Mouse (Mus musculus) heart, postnatal 36 days (tissue): ENCODE results near the gene Phlda2. TPM values are rescaled to one million over a fixed set of nuclear protein-coding genes. Genes with fewer than 3 reads are reported as not detected.
"Not testable (repeated sequence)": the region's sequence is repeated elsewhere in the genome, so short reads cannot be mapped to it uniquely, and the experiment has no call there.

Experiments
- DNase-seq, 2 experiments: peaks; one replicate each; pipeline ENCODE4 v3.0.0; 2021 to 2022
- intact Hi-C: fragments of 180-260 bp; cut with DNase I; formaldehyde crosslinking; loops from one replicate; pipeline ENCODE4 v1.15.1; 2025
- total RNA-seq, 2 experiments: library from RNA; stranded (reverse); gene quantifications; 2 replicates each; pipeline ENCODE4 v1.2.3; 2021

Phlda2 gene
- not detected for total RNA-seq

DNA sequence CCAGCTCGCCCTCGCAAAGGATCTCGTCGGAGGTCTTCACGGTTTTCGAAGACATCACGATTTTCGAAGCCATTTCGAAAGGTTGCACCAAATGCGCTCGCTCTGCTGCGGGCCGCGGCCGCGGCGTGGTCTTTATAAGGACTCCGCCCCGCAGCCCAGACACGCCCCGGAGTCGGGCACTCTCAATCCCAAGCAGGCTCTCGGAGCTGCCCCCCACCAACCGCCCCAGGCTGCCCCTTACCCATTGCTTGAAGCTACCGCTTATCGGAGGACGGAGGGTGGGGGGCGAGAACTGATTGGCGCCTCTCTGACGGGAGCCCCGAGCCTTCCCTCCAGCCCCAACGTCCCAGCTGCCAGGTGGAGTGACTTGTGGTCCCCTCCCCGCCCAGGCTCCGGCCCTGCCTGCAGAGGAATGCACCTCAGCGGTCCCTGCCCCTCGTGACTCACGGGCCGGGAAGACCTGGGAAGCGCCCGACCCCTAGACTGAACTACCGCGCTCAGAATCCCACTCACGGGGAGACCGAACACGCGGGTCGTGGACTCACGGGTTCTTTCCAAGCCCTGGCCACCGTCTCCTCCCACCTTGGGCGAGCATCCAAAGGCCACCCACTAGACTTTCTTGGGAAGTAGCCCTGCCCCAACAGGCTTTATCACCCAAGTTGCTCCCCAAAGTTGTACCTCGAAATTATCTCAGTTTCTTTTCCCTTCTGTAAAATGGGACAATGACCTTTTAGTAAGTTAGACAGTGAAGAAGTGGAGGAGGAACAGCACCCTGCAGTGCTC, at the start of gene Phlda2:
Gene Phlda2 (minus strand): TSS at position 733 of the 783 bp plus-strand sequence.
- intact Hi-C loops = no loop called here
- DNase-seq = peak in 1 of 2 experiments; percentile 22

DNA sequence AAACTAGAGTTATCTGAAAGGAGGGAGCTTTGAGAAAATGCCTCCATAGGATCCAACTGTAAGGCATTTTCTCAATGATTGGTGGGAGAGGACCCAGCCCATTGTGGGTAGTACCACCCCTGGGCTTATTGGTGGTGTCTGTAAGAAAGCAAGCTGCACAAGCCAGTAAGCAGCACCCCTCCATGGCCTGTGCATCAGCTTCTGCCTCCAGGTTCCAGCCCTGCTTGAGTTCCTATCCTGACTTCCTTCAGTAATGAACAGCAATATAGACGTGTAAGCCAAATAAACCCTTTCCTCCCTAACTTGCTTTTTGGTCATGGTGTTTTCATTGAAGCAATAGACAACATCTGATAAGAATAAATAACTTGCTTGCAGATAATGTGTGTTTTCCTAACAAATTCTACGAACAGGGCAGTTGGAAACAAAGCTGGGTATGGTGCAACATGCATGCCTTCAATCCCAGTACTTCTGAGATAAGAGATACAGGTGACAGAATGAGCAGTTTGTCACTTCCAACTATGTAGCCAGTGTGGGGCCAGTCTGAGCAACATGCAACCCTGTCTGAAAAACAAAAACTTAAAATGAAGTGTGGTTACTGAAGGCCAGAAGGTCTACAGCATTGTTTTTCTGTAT, 46.8 kb upstream of the Phlda2 start:
- no peak for DNase-seq
- intact Hi-C loops = no loop called here

DNA sequence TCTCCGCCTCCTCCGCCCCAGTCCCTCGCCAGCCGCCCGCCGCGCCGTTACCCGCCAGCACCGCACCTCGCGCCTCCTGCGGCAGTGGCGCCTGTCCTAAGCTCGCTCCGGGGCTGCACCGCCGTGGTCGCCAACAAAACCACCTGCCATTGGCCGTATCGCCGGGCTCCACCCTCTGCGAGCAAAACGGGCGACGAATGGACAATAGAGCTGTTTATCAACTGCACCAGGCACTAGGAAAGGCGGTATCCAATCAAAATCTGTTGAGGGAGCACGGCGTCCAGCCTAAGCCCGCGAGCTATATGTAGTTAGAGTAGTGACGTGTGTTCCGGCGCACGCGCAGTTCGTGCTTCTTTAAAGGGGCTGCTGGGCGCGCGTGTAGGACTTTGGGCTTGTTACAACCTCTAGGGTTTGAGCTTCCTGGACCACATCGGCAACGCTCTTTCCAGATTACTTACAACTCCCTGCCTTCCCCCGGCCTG, 46.1 kb upstream of the Phlda2 start, which contains the start of gene Nap1l4:
Gene Nap1l4 (minus strand): TSS at position 131 of the 482 bp plus-strand sequence.
- intact Hi-C loops = no loop called here
- peak; percentile 100 for DNase-seq

DNA sequence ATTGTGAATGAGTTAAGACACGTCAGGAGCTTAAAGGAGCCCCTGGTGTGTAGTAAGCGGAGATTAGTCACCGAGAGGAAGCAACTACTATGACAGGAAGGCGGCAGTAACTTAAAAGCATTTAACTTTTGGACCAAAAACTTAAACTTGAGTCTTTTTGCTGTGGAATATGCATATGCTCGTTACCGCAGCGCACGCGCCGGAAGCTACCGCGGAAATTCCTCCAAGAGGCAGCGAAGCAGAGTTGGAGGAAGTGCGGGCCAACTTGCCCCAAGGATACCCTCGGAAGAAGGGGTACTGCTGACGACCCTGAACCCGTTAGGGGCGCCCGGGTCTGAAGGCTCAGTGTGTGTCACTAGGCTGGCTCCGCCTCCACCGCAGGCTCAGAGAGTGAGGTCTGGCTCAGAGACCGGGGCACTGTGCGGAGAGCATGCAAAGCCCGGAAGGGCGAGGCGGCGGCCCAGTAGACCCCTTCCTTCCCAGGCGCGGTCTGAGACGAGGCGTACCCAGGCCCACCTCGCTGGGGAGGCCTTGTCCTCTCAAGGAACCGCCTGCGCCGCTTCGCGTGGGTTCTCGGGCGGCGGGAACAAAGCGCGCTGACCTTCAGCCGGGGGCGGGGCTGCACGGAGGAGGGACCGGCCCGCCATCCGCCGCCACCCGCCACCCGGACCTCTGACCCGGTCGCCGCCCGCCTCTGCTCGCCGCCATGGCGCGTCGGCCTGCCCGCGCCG, 45.4 kb upstream of the Phlda2 start:
- intact Hi-C loops = no loop called here
- no peak for DNase-seq

DNA sequence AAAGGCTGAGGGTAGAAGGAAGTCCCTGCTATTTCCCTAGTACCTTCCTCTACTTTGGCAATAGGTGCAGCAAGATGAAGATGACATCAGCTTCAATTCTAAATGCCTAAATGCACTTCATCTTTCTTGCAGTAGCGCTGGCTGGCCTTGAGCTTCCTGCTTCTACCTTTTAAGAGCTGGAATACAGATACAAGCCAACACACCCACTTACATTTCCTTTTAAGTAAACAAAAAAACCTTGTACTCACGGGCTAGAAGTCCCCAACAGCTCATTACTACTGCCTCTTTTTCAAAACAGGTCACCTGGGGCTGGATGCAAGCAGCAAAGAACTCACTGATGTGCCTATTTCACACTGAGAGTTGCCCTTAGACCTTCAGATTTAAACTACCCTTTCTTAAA, 43.6 kb upstream of the Phlda2 start:
- intact Hi-C loops = no loop called here
- no peak for DNase-seq

DNA sequence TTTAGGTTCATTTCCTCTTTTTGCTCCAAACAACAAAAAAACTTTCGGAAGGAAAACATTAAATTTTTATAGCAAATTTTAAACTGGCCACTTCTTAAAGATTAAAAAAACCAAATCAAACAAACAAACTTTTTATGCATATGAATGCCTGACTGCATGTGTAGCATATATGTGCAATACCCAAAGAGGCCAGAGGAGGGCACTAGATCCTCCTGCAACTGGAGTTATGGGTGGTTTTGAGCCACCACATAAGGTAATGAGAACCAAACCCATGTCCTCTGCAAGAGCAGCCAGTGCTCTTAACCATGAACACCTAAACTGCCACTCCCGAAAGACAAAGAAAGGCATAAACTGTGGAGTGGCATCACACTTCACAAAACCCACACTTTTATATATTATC, 41.4 kb upstream of the Phlda2 start:
- intact Hi-C loops = no loop called here
- DNase-seq = peak in 1 of 2 experiments; percentile 38

DNA sequence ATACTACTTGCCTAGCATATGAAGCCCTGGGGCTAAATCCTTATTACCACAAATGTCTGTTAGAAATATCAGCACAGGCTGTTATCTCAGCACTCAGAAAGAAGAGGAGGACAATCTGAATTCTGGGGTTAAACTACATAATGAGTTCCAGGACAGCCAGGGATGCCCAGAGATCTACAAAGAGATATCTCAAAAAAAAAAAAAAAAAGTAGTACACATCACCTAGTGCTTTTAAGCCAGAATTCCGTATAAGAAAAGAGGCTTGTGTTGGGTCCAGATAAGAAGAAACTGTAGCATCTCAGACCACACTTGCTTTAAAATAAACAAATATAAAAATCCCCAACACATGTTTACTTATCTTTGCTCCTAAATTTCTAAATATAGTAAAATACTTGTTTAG, 35.7 kb upstream of the Phlda2 start:
- DNase-seq = no peak
- intact Hi-C loops = no loop called here

DNA sequence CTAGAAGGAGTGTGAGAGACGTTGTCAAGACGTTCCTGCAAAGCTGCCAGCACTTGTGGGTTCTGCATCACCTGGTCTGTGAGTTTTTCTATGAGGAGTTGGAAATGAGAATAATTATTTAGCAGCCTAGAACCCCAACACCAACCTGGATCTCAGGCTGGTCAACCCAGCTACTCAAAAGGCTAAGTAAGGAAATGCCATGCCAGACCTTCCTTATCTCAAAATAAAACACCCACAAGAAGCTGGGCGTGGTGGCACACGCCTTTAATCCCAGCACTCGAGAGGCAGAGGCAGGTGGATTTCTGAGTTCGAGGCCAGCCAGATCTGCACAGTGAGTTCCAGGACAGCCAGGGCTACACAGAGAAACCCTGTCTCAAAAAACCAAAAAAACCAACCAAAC, 35.3 kb upstream of the Phlda2 start:
- intact Hi-C loops, DNase-seq: not testable (repeated sequence)

DNA sequence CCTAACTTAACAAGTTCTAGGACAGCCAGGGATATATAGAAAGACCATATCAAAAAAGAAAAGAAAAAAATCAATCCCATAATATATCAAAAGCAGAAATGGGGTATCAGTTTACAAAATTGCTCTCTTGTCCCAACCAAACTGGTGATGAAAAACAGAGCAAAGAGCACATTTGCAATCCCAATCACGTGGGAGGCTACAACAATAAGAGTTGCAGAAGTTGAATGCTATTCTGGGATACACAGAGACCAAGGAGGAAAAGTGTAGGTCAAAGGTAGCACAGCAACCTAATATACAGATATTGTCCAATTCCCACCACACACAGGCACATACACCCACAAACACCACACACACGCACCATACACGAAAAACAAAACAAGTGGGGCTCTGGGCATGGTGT, 33.3 kb upstream of the Phlda2 start:
- no peak for DNase-seq
- intact Hi-C loops = no loop called here

DNA sequence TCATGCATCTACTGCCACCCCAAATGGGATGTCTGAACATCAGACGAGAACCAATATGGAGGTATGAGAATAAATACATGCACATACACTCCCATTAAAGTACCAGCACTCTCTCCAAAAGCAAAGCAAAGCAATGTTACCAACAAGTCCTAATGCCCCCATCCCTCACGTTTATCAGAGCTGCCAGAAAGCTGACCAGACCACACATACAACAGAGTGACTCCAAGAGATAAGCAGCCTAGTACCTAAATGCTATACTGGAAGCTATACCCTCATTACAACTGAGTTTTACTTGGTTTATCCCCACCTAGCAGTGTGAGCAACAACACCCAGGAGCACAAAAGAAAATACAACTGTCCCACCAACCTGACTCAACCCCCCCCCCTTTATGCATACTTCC, 30.3 kb upstream of the Phlda2 start:
- intact Hi-C loops = no loop called here
- DNase-seq = no peak

DNA sequence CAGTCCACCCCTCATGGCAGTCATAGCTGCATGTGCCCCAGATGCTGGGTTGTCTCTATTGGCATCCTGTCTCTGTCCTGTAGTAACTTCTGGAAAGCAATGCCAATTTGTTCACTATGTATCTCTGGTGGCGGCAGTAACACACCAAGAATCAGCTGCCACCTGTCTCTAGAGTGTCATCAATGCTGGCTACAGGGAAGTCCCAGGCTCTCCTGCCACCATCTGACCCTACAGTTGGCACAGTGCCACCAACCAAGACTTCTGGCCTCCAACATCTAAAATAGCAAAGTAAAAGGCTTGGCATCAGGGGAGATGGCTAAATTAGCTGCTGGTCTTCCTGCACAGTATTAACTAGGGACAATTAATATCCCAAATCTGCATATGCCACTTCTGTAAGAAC, 29.5 kb upstream of the Phlda2 start:
- DNase-seq = no peak
- intact Hi-C loops = no loop called here

DNA sequence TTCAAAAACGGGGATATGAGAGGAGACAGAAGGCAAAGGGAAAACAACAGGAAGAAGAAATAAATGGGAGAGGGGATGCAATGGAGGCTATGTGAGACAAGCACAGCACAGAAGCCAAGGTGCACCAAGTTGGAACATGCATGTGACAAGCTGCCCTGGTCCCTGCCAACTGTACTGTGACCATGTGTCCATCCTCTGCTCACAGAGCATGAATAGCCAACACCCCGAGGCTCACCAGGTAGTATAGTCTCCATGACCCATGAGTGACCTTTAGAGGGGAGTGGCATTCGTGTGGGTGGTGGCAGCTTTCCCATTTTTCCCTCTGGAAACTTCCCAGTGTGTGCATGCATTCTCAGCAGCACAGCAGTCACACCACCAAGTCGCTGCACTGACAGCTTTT, 16.4 kb upstream of the Phlda2 start:
- DNase-seq = no peak
- intact Hi-C loops = no loop called here

DNA sequence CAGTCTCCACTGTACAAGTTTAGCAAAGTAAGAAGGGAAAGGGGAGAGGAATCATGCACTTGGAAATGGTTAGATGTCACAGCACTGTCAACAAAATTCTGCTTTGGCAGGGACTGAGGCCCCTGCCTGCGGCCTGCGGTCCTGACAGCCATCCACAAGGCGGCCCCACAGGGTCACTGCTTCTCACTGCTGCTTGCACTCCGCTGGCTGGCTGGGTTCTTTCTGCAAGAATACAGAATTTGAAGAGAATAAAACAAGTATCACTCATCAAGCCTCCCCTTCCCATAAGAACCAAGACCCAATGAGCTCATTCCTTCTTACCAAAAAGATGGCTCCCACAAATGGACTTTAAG, 11.4 kb upstream of the Phlda2 start:
- intact Hi-C loops = no loop called here
- DNase-seq = no peak

DNA sequence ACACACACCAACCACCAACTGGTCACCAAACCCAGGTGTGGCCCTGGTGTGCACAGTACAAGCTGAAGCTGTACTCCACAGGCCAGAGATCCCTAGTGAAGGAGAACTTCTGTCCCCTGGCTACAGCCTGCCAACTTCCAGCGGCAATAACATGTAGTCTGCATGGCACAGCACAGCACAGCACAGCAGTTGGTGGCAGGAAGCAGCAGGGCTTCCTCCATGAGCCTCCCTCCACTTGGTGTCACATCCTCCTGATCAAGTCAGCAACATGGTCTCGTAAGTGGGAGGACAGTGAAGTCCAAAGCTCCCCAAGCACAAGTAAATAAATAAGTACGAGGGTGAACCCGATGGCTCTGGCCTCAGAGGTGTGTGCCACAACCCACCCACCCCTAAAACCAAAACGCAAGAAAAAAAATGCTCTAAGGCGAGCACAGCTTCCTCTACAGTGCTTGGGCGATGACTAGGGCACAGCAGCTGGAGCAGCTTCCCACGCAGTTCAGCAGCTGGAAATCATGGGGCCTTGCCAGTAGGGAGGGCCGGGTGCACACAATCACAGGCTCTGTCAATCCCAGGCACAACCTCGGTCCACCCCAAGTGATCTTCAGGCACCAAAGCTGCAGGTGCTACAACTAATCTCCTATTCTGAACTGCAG, 10.9 kb upstream of the Phlda2 start:
- intact Hi-C loops = no loop called here
- peak; percentile 45 to 53 for DNase-seq

DNA sequence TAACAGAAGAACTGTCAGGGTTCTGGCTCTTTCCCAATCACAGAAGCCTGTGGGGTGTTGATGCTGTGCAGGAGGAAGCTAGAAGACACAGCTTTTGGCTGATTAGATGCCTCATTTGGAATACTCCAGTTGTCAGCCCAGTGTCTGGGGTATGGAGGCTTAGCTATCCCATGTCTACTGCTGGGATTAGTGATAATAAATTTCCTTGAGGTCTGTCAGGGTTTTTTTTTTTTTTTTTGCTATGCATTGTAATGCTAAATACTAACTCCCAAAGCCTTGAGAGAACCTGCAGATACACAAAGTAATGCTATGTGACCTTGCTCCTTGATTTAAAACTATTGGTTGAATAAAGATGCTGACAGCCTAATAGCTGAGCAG, 8.4 kb upstream of the Phlda2 start:
- intact Hi-C loops = no loop called here
- DNase-seq = no peak

DNA sequence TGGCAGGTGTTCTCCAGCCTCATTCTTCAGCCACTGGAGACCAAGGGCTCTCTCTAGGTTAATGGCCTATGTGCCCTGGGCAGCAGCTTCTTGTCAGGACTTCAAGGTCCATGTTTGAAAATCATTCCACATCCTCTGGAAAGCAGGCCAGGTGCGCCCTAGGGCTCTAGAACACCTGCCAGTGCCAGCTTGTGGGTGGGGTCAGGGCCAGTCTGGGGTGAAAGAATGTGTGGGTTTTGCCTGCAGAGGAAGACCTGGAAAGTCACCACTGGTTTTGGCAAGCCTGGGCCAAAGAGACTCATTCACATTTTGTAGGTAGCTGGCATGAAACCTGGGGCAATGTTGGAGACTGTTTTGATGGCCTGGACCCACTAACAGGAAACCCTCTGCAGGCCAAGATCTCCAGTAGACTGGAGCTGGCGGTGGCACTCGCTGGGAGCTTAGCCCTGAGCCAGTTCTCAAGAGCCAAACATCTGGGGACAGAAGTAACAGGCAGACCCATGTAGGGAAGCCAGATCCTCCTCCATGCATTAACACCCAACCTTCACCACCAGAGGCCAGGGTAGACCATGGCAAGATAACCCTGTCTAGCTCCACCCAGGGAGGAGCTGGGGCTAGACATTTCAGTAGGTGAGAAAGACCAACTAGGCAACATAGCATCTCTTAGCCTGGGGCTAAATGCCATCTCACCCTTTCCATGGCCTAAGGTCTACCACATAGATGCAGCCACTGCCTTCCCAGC, 7.8 kb upstream of the Phlda2 start:
- DNase-seq = no peak
- intact Hi-C loops = no loop called here

DNA sequence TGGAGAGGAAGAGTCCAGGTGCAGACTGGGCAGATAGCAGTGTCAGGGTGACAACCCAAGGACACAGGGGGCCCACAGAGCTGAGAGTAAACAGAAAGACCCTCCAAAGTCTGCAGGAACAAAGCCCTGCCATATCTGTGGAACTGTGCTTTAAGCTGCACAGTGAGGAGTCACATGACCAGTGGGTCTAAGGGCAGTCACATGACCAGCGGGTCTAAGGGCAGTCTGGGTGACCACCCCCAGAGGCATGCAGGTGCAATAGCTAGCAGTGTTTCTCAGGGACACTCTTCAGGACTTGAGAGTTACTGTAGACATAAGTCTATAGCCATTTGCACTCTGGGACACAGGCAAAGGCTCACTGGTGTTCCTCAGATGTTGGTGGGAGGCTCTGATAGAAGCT, 6.6 kb upstream of the Phlda2 start:
- intact Hi-C loops = loop anchor here (5.0 kb wide), 1 partner anchor 37 kb away; the partner anchor contains the start of gene Slc22a18
- no peak for DNase-seq

DNA sequence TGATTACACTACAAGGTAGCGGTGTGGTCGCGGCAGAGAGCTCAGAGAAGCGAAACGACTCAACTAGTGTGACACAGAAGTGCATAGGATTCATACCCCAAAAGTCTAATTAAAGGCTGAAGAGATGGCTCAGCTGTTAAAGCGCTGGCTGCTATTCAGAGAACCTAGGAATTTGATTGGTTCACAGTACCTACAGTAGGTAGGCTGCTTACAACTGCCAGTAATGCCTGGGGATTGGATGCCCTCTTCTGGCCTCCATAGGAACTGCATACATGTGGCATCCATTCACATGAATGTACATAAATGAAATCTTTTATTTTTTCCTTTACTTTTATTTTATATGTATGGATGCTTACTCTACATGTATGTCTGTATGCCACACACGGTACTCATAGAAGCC, 3.7 kb upstream of the Phlda2 start:
- intact Hi-C loops = loop anchor here (1.0 to 5.0 kb wide), 2 partner anchors 26 to 34 kb away; partner anchors contain the start of gene Slc22a18
- DNase-seq = peak; percentile 43 to 65

DNA sequence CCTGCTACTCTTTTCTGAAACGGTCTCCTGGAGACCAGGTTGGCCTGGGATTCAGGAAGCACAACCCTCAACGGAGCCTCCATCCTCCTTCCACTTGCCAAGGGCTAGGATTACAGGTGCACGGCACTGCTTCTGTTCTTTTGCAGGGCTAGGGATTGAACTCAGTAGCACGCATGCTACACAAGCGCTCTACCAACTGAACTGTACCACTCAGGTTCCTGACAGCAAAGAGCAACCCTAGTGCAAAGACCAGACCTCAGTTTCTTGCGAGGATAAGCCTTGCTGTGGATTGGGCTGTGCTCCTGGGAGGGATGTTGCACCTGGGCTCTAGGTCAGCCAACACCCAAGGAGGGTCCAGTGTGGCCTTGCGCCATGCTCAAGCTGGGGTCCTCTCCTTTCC, 3.3 kb upstream of the Phlda2 start:
- no peak for DNase-seq
- intact Hi-C loops = loop anchor here (1.0 to 5.0 kb wide), 2 partner anchors 26 to 34 kb away; partner anchors contain the start of gene Slc22a18

DNA sequence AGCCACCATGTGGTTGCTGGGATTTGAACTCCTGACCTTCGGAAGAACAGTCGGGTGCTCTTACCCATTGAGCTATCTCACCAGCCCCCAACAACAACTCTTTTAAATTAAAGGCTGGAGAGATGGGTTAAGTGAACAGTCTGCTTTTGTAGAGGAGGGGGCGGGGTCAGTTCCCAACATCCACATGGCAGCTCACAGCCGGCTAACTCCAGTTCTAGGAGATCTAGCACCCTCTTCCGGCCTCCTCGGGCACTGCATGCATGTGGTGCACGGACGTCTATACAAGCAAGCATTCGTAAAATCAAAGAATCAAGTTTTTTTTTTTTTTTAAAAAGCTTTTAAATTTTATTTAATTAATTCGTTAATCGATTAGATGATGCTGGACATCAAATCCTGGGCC, 2.9 kb upstream of the Phlda2 start:
- intact Hi-C loops = loop anchor here (1.0 to 5.0 kb wide), 2 partner anchors 26 to 34 kb away; partner anchors contain the start of gene Slc22a18
- DNase-seq = peak; percentile 69 to 85
